Mouse (Mus musculus) G1E (cell line): ENCODE measurements around the gene Rab5c.

Experiments
- CTCF ChIP-seq: IDR thresholded peaks from 2 replicates; pipeline ENCODE4 v1.5.1; 2012; ENCODE audit warnings: low read depth, low read length, inconsistent platforms, mixed read lengths
- GATA1 ChIP-seq: IDR thresholded peaks from 2 replicates; pipeline ENCODE4 v1.6.1; 2012; ENCODE audit warnings: borderline replicate concordance, low read length, inconsistent platforms, mixed read lengths
- GATA2 ChIP-seq: IDR thresholded peaks from 2 replicates; pipeline ENCODE4 v1.6.1; 2012; ENCODE audit warnings: low read depth, low read length, inconsistent platforms, borderline replicate concordance
- POLR2AphosphoS5 ChIP-seq: IDR thresholded peaks from 2 replicates; pipeline ENCODE4 v1.6.1; 2012; ENCODE audit warnings: low read depth, low read length, inconsistent platforms; ENCODE audit not compliant: insufficient replicate concordance

GRCm38 (mm10) chr11:100748620-100749019, 10.6 kb upstream of the Rab5c start:
- TF ChIP-seq CTCF (no peak), POLR2AphosphoS5 (no peak), GATA2 (no peak), GATA1 (no peak)
